Mouse (Mus musculus): ENCODE measurements at regions not wholly inside any gene's neighbourhood (a gene's known extent, or its start where the extent isn't known, plus 50 kb on each side); places are given as distances from the start of the nearest gene placed in this dataset.

DNA sequence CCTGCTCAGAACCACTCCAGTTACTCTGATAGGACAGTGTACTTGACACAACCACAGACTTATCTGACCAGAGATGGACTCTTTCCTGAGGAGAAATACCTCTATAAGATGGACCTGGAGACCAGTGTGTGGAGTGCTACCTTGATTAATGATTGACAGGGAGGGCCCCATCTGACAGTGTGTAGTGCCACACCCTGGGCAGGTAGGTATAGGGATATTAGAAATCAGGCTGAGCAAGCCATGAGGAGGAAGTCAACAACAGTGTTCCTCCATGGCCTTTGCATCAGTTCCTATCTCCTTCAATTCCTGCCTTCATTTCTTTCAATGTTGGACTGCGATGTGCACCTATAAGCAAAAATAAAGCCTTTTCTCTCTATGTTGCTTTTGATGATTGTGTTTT, 429.4 kb upstream of the Tenm3 start:
- intact Hi-C loops (cut with DNase I; ENCODE audit: low total_unique reads) = no loop called here
- no peak for DNase-seq

DNA sequence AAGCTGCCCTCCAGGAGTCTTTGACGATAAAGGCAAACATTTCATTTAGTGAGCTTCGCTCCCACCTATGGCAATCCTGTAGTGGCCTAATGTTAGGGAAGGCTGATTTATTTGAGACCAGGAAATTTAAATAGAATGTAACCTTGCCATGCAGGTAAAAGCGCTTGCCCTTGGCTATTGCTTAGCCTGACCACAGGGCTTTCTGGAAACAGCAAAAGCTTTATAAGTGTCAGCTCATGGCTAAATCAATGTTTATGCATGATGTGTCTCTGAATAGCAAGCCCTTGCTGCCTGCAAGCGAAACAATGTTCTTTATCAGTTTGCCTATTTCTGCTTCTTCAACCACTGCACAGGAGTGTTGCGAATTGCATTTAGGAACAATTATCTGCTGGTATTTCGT, 419.7 kb upstream of the Tenm3 start:
- no peak for DNase-seq
- intact Hi-C loops (cut with DNase I; ENCODE audit: low total_unique reads) = no loop called here

DNA sequence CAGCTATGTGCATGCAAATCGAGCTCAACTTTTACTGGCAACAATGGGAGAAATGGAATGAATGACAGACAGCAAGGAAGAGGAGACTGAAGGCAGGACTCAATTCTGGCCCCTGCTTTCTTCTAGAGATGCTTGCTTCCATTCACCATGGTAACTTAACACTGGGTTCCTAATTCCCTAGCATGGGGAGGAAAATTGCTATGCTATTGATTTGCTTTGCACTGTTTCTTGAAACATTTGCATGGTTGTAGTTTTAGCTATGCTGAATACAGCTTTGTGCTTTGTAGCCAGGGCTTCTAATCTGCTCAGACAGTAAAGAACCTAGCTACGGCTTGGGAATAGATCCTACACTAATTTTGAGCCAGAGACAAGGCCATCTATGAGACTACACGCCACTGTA, 419.0 kb upstream of the Tenm3 start:
- intact Hi-C loops (cut with DNase I; ENCODE audit: low total_unique reads) = no loop called here
- no peak for DNase-seq

DNA sequence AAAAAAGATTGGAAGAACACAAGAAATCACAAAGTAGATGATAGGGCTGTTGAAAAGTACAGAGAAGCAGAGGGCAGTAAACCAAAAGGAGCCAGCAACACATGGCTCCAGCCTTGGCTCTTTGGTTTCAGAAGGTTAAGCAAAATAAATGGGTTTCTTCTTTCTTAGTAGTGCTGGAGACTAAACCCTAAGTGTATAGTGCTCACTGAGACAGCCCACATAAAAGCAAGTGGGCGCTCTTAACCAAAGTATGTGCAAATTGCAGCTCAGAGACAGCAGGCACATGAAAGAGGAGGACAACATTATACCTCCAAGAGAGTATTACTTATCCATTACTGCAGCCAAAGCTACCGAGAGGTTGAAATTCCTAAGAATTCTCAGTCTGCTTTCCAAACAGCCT, 412.2 kb upstream of the Tenm3 start:
- intact Hi-C loops (cut with DNase I; ENCODE audit: low total_unique reads) = no loop called here
- DNase-seq = no peak

DNA sequence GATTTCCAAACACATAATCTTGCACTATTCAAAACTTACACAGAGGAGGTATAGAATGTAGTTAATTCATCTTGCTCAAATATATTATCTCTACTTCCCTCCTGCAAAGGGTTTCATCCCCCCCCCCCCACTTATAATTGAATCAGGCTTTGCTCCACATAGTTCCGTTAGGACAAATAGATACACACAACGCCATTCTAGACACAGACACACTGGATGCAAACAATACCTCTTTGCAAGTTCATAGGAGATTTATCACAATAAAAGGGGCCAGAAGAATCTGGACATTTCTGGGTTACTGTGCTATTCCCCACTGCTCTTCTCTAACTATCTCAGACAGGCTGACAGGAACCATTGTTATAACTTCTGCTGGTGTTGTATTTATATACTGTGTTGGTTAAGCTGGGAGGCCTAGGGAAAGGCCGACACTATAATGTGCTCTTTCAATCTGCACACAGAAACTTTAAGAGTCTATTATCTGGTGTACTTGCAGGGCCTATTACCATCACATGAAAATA, 410.6 kb upstream of the Tenm3 start:
- DNase-seq = no peak
- intact Hi-C loops (cut with DNase I; ENCODE audit: low total_unique reads) = no loop called here

DNA sequence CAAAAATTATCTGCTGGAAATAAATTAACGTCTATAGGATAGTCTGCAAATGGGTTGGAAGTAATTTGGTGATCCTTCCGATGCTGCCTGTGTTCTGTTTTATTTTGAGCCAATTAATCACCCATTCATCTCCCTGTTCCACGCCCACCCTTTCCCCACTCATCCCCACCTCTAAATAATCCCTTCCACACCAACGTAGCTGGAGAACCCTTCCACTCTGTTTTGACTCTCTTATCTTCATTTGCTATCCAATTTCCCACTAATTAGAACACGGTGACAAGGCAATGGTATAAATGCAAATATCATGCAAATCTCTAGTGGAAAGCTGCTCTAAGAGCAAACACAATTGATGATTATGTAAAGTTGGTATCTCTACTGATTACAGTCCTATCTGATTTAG, 399.3 kb upstream of the Tenm3 start:
- DNase-seq = no peak
- intact Hi-C loops (cut with DNase I; ENCODE audit: low total_unique reads) = no loop called here

DNA sequence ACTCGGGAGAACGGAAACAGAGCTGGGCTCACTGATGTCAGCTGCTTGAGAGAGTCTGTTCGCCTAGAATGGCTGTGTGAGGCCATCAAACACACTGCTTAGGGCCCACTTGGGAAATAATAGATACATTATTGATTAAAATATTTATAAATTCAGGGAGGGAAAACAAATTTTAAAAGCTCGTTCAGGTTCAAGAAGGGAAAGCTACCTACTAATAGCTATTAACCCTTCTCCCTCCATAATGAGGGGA, 393.0 kb upstream of the Tenm3 start:
- intact Hi-C loops (cut with DNase I; ENCODE audit: low total_unique reads) = no loop called here
- no peak for DNase-seq

DNA sequence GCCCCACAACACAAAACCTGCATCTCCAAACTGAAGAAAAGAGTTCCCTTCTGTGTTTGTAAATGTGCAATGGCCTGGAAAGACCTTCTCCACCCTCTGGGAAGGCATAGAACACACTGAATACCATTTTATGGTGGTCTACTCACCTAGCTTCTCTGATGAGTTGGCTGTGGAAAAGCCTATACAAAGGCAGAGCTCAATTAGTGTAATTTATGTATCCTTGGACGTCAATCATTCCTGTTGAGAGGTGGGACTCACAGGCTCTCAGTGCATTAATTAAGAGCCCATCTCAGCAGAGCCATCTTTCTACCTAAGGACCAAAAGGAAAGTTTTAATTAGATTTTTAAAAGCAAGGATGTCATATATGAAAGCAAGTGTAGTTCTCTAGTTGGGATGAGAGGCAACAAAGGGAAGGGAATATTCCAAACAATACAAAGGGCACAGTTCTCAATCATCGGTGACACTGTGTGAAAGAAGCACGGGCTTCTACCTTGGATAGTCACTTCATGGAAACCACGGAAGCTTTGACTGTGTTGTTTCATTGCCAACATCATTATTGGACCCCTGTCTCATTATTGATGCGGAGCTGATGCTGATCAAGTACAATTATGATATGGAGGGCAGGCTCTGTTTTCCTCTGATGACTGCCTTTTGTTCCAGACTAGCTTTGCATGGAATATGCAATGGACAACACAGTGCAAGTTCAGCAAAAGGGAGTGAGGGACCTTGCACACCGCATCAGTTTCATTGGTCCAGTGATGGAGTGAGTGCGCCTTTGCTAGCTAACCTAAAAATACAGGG, 392.5 kb upstream of the Tenm3 start:
- intact Hi-C loops (cut with DNase I; ENCODE audit: low total_unique reads) = no loop called here
- DNase-seq = no peak

DNA sequence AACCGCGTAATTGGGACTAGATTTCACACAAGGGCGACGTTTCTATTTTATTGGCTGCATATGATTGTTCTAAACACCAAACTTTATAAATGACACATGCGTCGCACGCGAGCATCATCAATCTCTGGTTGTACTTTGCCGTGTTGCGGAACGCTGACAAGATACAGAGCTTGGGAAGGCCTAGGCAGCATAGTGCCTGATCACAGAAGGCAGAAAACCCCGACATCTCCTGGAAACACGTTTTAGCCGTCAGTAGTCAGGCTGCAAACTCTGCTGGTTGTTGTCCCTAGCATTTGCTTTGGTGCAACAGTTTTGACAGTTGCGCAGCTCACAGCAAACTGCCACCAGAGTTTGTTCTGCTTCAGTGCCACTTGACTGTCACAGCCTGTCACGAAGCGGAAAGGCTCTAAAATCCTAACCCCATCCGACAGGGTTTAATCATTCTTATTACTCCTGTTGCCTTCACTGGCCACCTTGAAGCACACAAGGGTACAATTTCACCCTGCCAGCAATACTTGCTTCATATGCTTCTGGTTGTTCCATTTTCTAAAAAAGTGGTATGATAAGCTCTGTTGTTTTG, 380.2 kb upstream of the Tenm3 start:
- intact Hi-C loops (cut with DNase I; ENCODE audit: low total_unique reads) = no loop called here
- DNase-seq = no peak

DNA sequence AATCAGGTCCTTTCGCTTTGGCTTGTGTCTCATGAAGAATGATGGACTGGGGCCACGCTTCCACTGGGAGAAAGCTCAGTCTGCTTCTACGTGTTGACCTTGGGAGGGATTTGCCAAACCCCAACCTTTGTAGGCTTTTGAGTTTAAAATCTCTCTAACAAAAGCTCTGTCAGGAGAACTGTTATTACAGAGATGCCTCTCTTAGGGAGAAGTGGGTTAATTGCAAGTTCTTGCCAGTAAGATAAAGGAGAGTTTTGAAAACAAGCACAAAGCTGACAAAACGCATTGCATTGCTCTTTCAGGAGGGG, 351.5 kb upstream of the Tenm3 start:
- intact Hi-C loops (cut with DNase I; ENCODE audit: low total_unique reads) = no loop called here
- no peak for DNase-seq

DNA sequence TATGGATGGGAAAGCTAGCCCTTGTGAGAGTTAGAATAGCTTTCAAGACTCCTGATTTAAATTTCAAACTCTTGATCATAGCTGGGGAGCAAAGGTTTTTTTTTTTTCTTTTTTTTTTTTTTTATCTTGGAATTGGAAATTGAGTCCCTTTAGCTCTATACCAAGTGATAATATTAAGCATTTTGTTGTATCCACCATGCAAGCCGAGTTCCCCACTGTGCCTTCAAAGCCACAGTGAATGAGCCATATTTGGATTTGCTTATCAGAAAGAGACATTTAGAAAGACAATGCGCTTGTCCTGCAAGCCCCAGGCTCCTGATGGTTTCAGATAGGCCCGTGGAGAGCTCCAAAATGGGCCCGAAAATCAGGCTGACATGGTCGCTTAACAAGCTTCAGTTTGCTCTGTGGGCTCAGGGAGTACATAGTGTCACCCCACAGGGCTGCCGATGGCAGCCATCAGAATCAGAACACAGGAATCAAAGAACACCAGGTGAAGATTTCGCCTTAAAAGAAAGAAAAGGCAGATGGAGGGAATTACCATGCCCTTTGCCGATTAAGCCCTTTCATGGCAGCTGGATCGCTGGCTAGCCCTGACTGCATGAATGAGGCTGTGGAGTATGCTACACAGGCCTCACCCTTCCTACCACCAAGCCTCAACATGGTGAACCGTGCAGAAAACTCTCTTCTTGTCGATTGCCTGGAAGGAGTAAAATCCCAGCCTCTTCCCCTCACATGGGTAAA, 351.0 kb upstream of the Tenm3 start:
- no peak for DNase-seq
- intact Hi-C loops (cut with DNase I; ENCODE audit: low total_unique reads) = no loop called here

DNA sequence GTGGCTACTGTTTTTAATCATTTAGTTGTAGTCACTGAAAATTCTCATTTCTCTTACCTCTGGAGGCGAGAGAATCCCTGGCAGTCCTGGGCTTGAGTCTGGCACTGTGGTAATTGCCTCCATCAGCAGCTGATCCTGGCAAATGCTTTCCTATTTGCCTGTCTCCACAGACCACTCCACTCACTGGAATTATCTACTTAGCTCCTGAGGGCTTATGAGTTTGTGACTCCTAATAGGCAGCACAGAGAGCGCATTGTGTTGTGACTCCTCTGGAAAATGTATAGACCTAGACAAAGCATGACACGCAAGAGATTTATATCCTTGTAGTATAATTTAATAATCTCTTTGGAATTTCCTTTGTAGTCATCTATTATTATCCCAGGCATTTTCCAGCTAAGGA, 343.1 kb upstream of the Tenm3 start:
- intact Hi-C loops (cut with DNase I; ENCODE audit: low total_unique reads) = no loop called here
- DNase-seq = no peak

DNA sequence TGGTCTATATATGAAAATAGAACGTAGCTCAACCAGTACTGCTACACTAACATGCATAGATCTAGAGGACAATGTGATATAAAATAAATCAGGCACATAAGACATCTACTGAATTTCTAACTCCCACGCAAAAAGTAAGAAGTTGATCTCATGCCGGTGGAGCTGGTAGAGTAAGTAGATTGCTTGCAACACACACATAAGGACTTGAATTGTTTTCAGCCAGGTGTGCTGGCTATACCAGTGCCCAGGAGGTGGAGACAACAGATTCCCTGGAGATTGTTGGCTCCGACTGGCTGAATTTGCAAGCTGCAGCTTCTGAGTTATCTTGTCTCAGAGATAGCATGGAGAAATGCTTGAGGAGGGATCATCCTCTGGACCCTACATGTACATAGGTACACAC, 331.6 kb upstream of the Tenm3 start:
- DNase-seq = no peak

DNA sequence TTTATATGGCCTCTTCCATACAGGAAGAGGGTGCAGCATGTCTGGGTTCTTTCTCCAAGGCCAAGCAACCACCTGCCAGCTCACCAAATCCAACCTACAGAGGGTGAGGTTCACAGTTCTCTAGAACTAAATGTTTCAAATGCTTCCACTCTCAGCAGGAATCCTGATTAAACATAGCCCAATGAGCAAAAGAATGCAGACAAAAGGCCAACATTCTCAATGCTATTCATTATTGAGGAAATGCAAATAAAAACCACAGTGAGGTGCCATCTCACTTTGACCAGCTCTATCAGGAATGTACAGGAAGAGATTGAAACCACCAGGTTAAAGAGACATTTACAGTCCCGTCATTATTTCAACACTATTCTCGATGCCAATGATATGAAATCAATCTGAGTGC, 331.2 kb upstream of the Tenm3 start:
- DNase-seq = no peak
- intact Hi-C loops (cut with DNase I; ENCODE audit: low total_unique reads) = no loop called here

More for the DNA sequence above, 331.6 kb upstream of the Tenm3 start:
- intact Hi-C loops (cut with DNase I; ENCODE audit: low total_unique reads) = no loop called here

DNA sequence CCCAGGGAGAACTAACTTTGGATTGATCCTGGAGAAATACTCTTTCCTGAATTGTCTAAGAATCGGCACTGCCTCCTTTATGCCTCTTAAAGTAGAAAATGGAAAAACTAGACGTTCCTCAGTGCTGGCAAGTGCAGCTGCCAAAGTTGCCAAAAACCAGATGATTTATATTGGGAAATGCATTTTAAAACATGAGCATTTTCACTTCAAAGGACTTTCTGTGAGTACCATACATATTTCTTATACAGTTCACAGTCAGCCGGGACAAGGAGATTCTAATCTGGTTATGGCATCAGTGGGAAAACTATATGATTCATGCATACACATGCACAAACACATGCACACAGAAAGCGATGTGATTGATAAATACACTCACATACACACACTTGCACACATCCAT, 315.6 kb upstream of the Tenm3 start:
- intact Hi-C loops (cut with DNase I; ENCODE audit: low total_unique reads) = no loop called here

DNA sequence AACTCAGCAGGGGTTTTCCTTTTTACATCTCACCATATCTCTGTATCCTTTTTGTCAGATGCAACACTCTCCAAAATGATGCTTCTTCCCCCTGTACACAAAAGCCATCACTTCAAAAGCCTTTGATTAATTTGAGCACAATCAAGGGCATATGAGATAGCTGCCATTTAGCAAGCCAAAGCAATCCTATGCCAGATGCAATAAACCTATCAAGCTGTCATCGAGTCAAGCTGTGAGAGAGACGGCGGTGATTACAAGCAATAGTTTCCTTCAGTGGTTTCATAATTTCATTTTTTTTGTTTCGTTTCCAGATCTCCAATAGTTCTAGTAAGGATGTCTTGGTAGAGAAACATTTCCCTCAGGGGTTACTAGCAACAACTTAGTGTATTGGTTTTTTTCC, 314.4 kb upstream of the Tenm3 start:
- no peak for DNase-seq
- intact Hi-C loops (cut with DNase I; ENCODE audit: low total_unique reads) = no loop called here

More for the DNA sequence above, 315.6 kb upstream of the Tenm3 start:
- DNase-seq = no peak

DNA sequence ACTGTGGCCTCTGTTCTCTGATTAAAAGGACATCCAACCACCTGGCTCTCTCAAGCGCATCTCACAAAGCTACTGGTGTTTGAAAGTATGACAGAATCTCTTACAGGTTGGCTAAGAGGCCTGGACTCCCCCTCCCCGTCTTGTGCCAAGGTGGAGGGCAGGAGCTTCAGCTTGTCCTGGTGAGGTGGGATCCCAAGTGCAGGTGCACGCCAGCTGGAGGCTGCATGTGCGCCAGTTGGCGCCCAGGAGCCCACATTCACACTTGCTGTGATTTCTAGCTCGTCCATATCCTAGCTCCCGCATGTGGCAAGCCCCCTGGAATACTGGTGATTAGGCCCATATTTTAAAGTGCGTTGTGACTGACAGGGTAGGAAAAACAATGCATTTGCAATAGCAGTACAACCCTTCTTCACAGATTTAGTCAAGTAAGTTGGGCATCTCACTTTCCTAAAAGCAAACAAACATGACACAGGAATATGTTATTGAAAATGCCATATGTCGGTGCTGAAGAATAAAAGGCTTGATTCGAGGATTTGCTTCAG, 292.8 kb upstream of the Tenm3 start:
- intact Hi-C loops (cut with DNase I; ENCODE audit: low total_unique reads) = no loop called here
- DNase-seq = no peak

DNA sequence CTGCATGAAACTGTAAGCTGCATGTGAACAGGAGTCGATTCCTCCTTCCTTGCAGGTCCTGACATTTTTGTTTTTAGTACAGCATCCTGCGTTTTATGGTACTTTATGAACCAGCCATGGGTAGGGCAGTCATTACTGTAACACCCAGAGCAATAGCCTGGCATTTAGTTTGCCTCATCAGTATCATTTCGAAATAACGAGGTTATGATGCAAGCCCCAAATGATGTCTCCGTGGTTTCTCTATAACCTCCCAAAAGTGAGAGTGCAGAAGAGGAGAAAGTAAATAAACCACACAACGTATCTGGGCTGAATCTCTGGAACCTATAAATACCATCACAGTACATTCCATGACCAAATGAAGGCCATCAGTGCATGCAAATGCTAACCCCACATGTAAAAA, 265.3 kb upstream of the Tenm3 start:
- no peak for DNase-seq
- intact Hi-C loops (cut with DNase I; ENCODE audit: low total_unique reads) = no loop called here

DNA sequence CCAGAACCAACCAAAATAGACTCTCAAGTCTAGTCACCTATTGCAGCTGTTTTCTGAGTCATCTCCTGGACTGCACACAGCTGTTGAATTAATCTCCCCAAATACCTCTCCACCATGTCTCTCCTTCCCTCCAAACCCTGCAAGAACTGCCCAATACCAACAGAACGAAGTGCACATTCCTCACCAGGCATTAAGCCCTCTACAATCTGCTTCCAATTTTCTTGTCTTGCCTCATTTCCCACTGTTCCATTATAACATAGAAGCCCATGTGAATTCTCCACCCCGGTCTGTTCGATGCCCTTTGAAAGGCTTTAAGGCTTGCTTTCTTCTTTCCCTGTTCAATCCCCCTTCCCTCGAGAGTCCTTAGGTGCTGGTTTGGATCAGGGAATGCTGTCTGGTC, 264.9 kb upstream of the Tenm3 start:
- intact Hi-C loops (cut with DNase I; ENCODE audit: low total_unique reads) = no loop called here

DNA sequence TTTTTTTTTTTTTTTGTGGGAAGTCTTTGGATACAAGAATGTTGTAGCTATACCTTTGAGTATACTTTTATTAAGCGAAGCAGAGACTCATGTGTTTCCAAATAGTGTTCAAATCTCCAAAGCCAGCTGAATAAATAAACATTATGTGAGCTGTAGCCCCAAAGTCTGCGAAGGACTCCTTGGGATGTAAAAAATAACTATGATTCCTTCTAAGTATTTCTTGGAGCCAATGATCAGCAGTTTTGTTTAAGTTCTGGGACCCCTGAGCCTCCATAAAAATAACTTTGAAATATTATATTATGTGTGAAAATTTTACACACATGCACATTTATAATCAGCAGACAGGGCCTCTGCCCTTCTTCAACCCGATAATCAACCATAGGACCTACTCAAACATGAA, 262.8 kb upstream of the Tenm3 start:
- no peak for DNase-seq
- intact Hi-C loops (cut with DNase I; ENCODE audit: low total_unique reads) = no loop called here

More for the DNA sequence above, 264.9 kb upstream of the Tenm3 start:
- DNase-seq = no peak

DNA sequence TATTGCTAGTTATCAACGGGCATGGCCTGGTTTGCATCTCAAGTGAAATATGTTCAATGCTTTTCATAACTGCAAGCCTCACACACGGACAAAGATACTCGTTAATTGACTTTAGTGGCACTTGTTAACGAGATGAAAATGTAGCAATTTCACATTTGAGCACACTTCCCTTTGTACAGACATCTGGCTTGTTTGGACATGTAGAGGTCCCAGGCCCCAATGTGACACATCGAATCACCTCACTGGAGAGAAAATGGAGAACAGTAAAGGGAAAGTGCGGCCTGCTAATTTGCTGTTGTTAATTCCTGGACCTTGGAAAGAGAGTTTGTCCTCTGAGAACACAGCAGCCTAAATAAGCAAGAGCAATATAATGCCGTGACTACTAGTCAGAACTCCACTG, 257.4 kb upstream of the Tenm3 start:
- no peak for DNase-seq
- intact Hi-C loops (cut with DNase I; ENCODE audit: low total_unique reads) = no loop called here
